Mouse (Mus musculus) frontal cortex, adult (tissue): ENCODE data around the gene Phc2.
A peak's percentile ranks its signal among the peaks of the same experiment; 100 is the strongest.

Source experiments
- ATAC-seq: cut with Nextera tagmentation; 2 replicates; pipeline ENCODE4 v1.9.2; 2017; ENCODE audit warnings: mild to moderate bottlenecking, moderate library complexity, mixed read lengths; ENCODE audit not compliant: low TSS enrichment

Phc2 gene

GRCm38 (mm10) chr4:128742379-128742970, 88.0 kb downstream of the Phc2 start:
- ATAC-seq: no peak

GRCm38 (mm10) chr4:128743031-128743626, 88.6 kb downstream of the Phc2 start:
- ATAC-seq: no peak

GRCm38 (mm10) chr4:128745160-128745559, 90.7 kb downstream of the Phc2 start:
- no peak for ATAC-seq

GRCm38 (mm10) chr4:128747614-128748270, 93.2 kb downstream of the Phc2 start:
- 0 out of 2 replicates have a peak, but pooled peaks have one; percentile 41 for ATAC-seq

- ATAC-seq: no peak
Measured at GRCm38 (mm10) chr4:128748309-128748708, 93.8 kb downstream of the Phc2 start.

GRCm38 (mm10) chr4:128751006-128751405, 96.5 kb downstream of the Phc2 start:
- ATAC-seq: no peak

- no peak for ATAC-seq
Measured at GRCm38 (mm10) chr4:128752031-128752757, 97.7 kb downstream of the Phc2 start.

GRCm38 (mm10) chr4:128753571-128753970, 99.1 kb downstream of the Phc2 start:
- no peak for ATAC-seq

GRCm38 (mm10) chr4:128755064-128755463, 100.6 kb downstream of the Phc2 start, which contains the start of gene A3galt2:
Gene A3galt2, plus strand, starts transcription at chr4:128755364.
- no peak for ATAC-seq

GRCm38 (mm10) chr4:128755900-128756299, 101.4 kb downstream of the Phc2 start:
- ATAC-seq: peak; percentile 18; the same call in 1 of the 2 replicates

GRCm38 (mm10) chr4:128759214-128759613, 104.7 kb downstream of the Phc2 start:
- no peak for ATAC-seq

- ATAC-seq: no peak
Measured at GRCm38 (mm10) chr4:128760029-128760428, 105.5 kb downstream of the Phc2 start.

GRCm38 (mm10) chr4:128766929-128767328, 112.4 kb downstream of the Phc2 start:
- no peak for ATAC-seq

- no peak for ATAC-seq
Measured at GRCm38 (mm10) chr4:128768120-128768519, 113.6 kb downstream of the Phc2 start.

- no peak for ATAC-seq
Measured at GRCm38 (mm10) chr4:128769569-128770355, 115.3 kb downstream of the Phc2 start.

GRCm38 (mm10) chr4:128770698-128771097, 116.2 kb downstream of the Phc2 start:
- ATAC-seq: no peak

- ATAC-seq: no peak
Measured at GRCm38 (mm10) chr4:128773820-128774219, 119.3 kb downstream of the Phc2 start.

- no peak for ATAC-seq
Measured at GRCm38 (mm10) chr4:128774467-128774866, 120.0 kb downstream of the Phc2 start.

- 0 out of 2 replicates have a peak, but pooled peaks have one; percentile 23 for ATAC-seq
Measured at GRCm38 (mm10) chr4:128776568-128777289, 122.2 kb downstream of the Phc2 start.

GRCm38 (mm10) chr4:128777593-128777992, 123.1 kb downstream of the Phc2 start:
- ATAC-seq: peak; percentile 73

GRCm38 (mm10) chr4:128782037-128782436, 127.5 kb downstream of the Phc2 start:
- no peak for ATAC-seq
